Mouse (Mus musculus) forebrain, postnatal 0 days (tissue): Measurements from ENCODE around the gene Tnni3k. TPM values are rescaled to one million over a fixed set of nuclear protein-coding genes. Genes with fewer than 3 reads are reported as not detected.
A peak's percentile ranks its signal among the peaks of the same experiment; 100 is the strongest.

ENCODE experiments used
- ATAC-seq: fragments of 200-750 bp; cut with Nextera tagmentation; 2 replicates; pipeline ENCODE4 v1.8.0; 2017; ENCODE audit warnings: mild to moderate bottlenecking, moderate library complexity
- DNase-seq: peaks from one replicate; pipeline ENCODE4 v3.0.0-alpha.2; 2015
- H3K27ac ChIP-seq: fragments of 300-500 bp; sonication (generic); 2 replicates; pipeline ENCODE4 v1.5.1; 2014; ENCODE audit warnings: low read depth, mild to moderate bottlenecking, antibody characterized with exemption, low read length, moderate library complexity, mixed read lengths
- H3K27me3 ChIP-seq: fragments of 300-500 bp; sonication (generic); 2 replicates; pipeline ENCODE4 v1.6.1; 2014; ENCODE audit warnings: mild to moderate bottlenecking, low read length, mixed read lengths; ENCODE audit not compliant: insufficient read depth
- H3K36me3 ChIP-seq: fragments of 300-500 bp; sonication (generic); 2 replicates; pipeline ENCODE4 v1.6.1; 2014; ENCODE audit warnings: mild to moderate bottlenecking, moderate library complexity; ENCODE audit not compliant: insufficient read depth
- H3K4me1 ChIP-seq: fragments of 300-500 bp; sonication (generic); 2 replicates; pipeline ENCODE4 v1.6.1; 2014; ENCODE audit warnings: antibody characterized with exemption; ENCODE audit not compliant: insufficient read depth
- H3K4me2 ChIP-seq: fragments of 300-500 bp; sonication (generic); 2 replicates; pipeline ENCODE4 v1.6.1; 2014; ENCODE audit warnings: low read depth, mild to moderate bottlenecking, moderate library complexity
- H3K4me3 ChIP-seq: fragments of 300-500 bp; sonication (generic); 2 replicates; pipeline ENCODE4 v1.5.1; 2014; ENCODE audit warnings: low read depth, low read length, mixed read lengths
- H3K9ac ChIP-seq: fragments of 300-500 bp; sonication (generic); 2 replicates; pipeline ENCODE4 v1.6.1; 2014; ENCODE audit warnings: mild to moderate bottlenecking
- H3K9me3 ChIP-seq: fragments of 300-500 bp; sonication (generic); 2 replicates; pipeline ENCODE4 v1.6.1; 2016; ENCODE audit warnings: low read length
- CTCF ChIP-seq: sonication (generic); IDR thresholded peaks from 2 replicates; pipeline ENCODE4 v1.5.1; 2016; ENCODE audit warnings: antibody characterized with exemption, control low read depth, low read depth
- WGBS: fragments of 180-500 bp; shearing (Covaris S2); extraction: QIAGEN DNeasy Blood & Tissue Kit; methylation state at CpG from one replicate; pipeline ENCODE4 v1.1.7; 2014; 5-methylcytosine and 5-hydroxymethylcytosine counted together
- polyA plus RNA-seq: library from polyadenylated mRNA; unstranded; fragments of >200 nt; fragmentation: Nextera tagmentation; extraction: Ambion mirVana; gene quantifications from 2 replicates; pipeline ENCODE4 v1.2.1, GENCODE M21; 2015
- total RNA-seq: library from RNA; depleted of rRNA; stranded (reverse); fragments of >200 nt; gene quantifications from 2 replicates; pipeline ENCODE4 v1.2.3, GENCODE M21; 2014

Tnni3k gene
- total and polyA plus RNA-seq, 2 experiments from 2014 or later = 0.05 to 0.10 TPM

DNA sequence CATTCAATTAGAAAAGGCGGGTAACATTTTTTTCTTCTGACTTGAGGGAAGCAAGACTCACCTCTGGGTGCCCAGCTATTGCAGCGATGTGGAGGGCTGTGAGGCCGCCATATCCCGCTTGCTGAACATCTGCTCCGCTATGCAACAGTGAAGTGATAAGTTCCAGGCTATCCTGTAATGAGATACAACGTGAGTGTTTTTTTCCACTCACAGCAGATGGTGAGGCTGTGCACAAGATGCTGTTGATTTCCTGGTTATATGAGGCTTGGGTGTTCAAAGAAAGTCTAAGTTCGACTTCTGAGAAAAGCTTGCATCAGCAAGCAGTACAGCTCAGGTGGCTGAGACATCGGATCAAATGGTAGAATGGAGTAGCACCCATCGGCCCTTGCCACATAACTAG lies 25.0 kb downstream of the Tnni3k start:
- Histone ChIP-seq H3K27ac (no peak overlapping the region), H3K4me2 (no peak overlapping the region), H3K4me3 (no peak overlapping the region), H3K9me3 (no peaks in the 10 kb centered on the region), H3K36me3 (no peaks in the 10 kb centered on the region), H3K4me1 (no peaks in the 10 kb centered on the region), H3K27me3 (no peaks in the 10 kb centered on the region), H3K9ac (no peak overlapping the region)
- peak; percentile 82 for ATAC-seq
- peak; percentile 44 for DNase-seq
- 73% methylated on average over 9 of the region's 9 CpGs for WGBS
- TF ChIP-seq CTCF = no peak

DNA sequence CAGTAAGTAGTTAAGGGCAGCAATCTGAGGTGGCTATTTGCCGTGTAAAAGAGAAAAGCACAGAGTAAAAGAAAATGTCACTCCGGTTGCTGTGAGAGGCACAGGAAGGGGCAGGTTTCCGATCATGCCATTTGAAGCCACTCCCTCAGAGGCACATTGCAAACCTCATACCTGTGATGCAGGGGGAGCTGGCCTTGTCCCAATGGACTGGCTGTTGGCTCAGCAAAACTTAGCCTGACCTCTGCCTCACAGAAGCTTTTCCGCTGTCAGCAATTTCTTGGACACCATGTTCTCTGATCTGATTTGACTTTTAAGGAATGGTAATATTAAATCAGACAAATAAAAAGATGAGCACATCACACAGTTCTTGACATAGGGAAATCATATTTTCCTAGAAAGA lies 52.4 kb downstream of the Tnni3k start:
- no peaks in the 10 kb centered on the region for H3K27me3 ChIP-seq
- H3K4me2 ChIP-seq = no peak overlapping the region
- H3K9ac ChIP-seq = no peak overlapping the region
- TF ChIP-seq CTCF = no peak
- H3K36me3 ChIP-seq = no peaks in the 10 kb centered on the region
- no peak overlapping the region for H3K4me3 ChIP-seq
- no peak for DNase-seq
- H3K27ac ChIP-seq = no peak overlapping the region
- no peak for ATAC-seq
- no peaks in the 10 kb centered on the region for H3K9me3 ChIP-seq
- 73% methylated on average over 4 of the region's 4 CpGs for WGBS
- no peaks in the 10 kb centered on the region for H3K4me1 ChIP-seq

DNA sequence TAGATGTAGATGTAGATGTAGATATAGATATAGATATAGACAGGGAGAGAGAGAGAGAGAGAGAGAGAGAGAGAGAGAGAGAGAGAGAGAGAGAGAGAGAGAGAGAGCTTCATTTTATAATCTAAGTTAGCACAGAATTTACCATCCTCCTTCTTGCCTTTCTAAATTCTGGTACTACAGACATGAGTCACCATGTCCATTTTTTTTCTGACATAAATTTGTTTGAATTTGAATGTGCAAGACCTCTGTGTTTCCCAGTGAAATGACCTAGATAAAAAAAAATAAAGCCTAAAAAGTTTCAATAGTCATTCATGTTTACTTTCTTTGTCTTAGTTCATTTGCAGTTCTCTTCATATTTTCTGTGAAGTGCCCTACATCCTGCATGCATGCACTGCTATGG lies 54.2 kb downstream of the Tnni3k start:
- no peaks in the 10 kb centered on the region for H3K4me1 ChIP-seq
- no peaks in the 10 kb centered on the region for H3K9me3 ChIP-seq
- DNase-seq = no peak
- no peak overlapping the region for H3K4me3 ChIP-seq
- ATAC-seq = no peak
- no peak overlapping the region for H3K4me2 ChIP-seq
- no peak overlapping the region for H3K9ac ChIP-seq
- no peak overlapping the region for H3K27ac ChIP-seq
- H3K36me3 ChIP-seq = no peaks in the 10 kb centered on the region
- no peaks in the 10 kb centered on the region for H3K27me3 ChIP-seq
- no peak for TF ChIP-seq CTCF

DNA sequence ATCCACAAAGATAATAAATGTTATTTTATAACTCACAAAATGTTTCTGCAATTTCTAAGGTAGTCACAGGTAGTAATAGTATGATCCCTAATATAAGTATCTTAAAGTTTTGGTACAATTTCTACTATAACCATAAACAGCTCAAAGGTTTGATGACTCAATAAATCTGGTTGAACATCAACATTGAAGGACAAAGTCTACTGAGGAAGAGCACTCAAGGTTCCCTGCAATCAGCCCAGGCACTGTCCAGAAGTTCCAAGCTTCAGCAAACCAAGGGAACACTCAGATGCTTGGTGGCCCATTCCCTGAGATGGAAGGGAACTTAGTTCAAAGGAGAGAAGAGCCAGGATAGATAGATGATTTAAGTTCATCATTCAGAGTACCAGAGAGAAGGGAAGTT lies 62.5 kb downstream of the Tnni3k start:
- Histone ChIP-seq H3K9ac (no peak overlapping the region), H3K4me2 (no peak overlapping the region), H3K36me3 (no peaks in the 10 kb centered on the region), H3K27me3 (no peaks in the 10 kb centered on the region), H3K27ac (no peak overlapping the region), H3K4me1 (no peaks in the 10 kb centered on the region), H3K9me3 (no peaks in the 10 kb centered on the region), H3K4me3 (no peak overlapping the region)
- no peak for TF ChIP-seq CTCF
- ATAC-seq (no peak), DNase-seq (no peak)

DNA sequence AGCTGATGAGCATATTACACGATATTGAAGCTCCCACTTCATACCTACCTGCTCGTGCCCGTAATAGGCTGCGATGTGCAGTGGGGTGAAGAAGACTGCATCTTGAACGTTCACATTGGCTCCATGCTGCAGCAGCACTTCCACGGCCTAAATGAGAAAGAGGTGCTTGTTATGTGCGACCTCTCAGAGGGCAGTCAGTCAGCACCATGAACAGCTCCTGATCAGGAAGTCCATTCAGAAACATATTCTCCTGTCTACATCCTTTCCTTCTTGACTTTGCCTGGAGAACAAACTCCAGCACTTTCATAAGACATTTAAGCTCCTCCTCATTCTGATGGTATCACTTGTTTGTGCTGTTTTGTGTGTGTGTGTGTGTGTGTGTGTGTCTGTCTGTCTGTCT lies 76.1 kb downstream of the Tnni3k start:
- Histone ChIP-seq H3K27me3 (no peaks in the 10 kb centered on the region), H3K4me2 (no peak overlapping the region), H3K9me3 (no peaks in the 10 kb centered on the region), H3K36me3 (no peaks in the 10 kb centered on the region), H3K4me3 (no peak overlapping the region), H3K4me1 (no peaks in the 10 kb centered on the region), H3K27ac (no peak overlapping the region), H3K9ac (no peak overlapping the region)
- TF ChIP-seq CTCF = no peak
- no peak for DNase-seq
- 81% methylated on average over 7 of the region's 7 CpGs for WGBS
- no peak for ATAC-seq

DNA sequence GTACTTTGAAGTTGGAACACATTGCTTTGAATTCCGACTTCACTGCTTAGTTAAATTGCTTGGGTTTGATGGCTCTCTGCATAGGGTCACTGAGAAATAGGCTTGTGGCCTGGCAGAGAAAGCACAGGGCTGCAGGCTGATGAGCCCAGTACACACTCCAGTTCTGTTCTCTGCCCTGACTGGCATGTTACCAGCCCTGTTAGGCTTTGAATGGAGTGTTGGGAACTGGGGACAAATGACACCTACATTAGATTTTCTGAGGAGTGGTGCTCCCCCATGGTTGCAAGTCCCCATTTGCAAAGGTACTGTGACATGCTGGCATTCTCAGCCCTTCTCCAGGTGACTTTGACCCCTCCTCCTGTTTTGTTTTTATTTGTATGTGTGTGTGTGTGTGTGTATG lies 83.6 kb downstream of the Tnni3k start:
- Histone ChIP-seq H3K4me3 (no peak overlapping the region), H3K4me2 (no peak overlapping the region), H3K9ac (no peak overlapping the region), H3K4me1 (no peaks in the 10 kb centered on the region), H3K9me3 (no peaks in the 10 kb centered on the region), H3K27me3 (no peaks in the 10 kb centered on the region), H3K36me3 (no peaks in the 10 kb centered on the region), H3K27ac (no peak overlapping the region)
- DNase-seq (no peak), ATAC-seq (no peak)
- TF ChIP-seq CTCF = no peak
- 79% methylated on average over 1 of the region's 1 CpGs for WGBS

DNA sequence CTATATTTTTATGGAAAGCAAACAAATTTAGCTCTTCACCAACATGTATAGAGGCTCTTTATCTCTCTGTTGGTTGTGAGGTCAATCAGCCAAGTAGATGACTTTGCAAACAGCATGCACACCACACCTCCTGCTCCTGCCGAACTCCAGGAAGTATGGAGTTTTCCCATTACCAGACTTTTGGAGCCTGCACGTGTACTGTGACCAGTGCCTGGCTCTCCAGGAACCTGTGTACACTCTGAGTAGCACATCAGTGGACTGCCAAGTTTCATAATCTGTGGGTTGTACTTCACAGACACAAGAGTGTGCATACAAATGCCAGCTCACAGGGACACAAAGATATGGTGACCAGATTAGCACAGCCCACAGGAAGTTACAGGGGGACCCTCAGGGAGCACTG lies 84.2 kb downstream of the Tnni3k start:
- H3K9me3 ChIP-seq = no peaks in the 10 kb centered on the region
- TF ChIP-seq CTCF = no peak
- no peak overlapping the region for H3K9ac ChIP-seq
- H3K36me3 ChIP-seq = no peaks in the 10 kb centered on the region
- no peak overlapping the region for H3K4me3 ChIP-seq
- 80% methylated on average over 2 of the region's 2 CpGs for whole genome bisulfite sequencing
- no peak for ATAC-seq
- no peaks in the 10 kb centered on the region for H3K27me3 ChIP-seq
- no peak overlapping the region for H3K27ac ChIP-seq
- H3K4me1 ChIP-seq = no peaks in the 10 kb centered on the region
- no peak overlapping the region for H3K4me2 ChIP-seq
- DNase-seq = no peak

DNA sequence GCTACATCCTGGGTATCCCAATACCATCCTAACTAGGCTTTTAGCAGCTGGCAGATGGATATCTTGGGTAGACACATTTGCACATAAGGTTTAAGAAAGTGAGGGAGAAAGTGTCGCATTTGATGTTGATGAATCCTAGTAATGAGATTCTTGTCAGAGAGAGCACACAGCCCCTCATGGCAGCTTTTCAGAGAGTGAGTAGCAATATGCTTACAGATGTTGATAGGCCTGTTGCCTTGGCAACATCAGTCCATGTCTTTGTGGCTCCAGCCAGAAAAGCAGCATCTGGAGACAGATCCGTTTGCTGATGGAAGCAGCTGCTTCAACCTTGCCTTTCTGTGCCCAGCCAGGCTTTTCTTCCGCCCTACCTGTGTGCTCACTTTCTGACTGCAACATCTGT lies 93.9 kb downstream of the Tnni3k start:
- Histone ChIP-seq H3K4me1 (no peaks in the 10 kb centered on the region), H3K36me3 (no peaks in the 10 kb centered on the region), H3K4me3 (no peak overlapping the region), H3K9me3 (no peaks in the 10 kb centered on the region), H3K4me2 (no peak overlapping the region), H3K9ac (no peak overlapping the region), H3K27ac (0 out of 2 replicates have a peak overlapping the region, but pooled peaks have one; percentile 16), H3K27me3 (no peaks in the 10 kb centered on the region)
- ATAC-seq = peak; percentile 93
- 44% methylated on average over 3 of the region's 3 CpGs for WGBS
- no peak for TF ChIP-seq CTCF
- peak; percentile 68 for DNase-seq
